Mouse (Mus musculus) lung, postnatal 36 days (tissue): Measurements from ENCODE around the gene Psmg3.

ENCODE experiments used
- DNase-seq: peaks from one replicate; pipeline ENCODE4 v3.0.0; 2022; ENCODE audit warnings: mixed read lengths

The Psmg3 gene

GRCm38 (mm10) chr5:139826357-139827055, at the start of gene Psmg3, which contains the start of gene Gm26938:
Psmg3 (minus strand) TSS chr5:139826885.
Gm26938 (minus strand) TSS chr5:139826407.
- peak; percentile 89 for DNase-seq

DNA sequence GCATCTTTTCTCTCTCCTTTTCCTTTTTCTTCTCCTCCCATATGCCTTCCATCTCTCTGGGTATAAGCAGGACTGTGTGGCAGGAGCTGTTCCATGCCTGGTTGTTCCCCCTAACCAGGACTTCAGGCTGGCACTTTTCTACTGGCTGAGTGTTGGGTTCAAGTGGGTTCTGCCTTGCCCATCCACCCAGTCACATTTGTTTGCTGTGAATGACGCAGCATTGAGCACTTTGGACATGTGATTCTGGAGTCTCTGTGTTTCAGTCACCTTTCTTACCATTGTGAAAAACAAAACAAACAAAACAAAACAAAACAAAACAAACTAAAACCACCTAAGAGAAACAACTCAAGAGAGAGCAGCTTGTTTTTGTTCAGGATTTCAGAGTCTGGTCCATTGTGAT, 44.8 kb upstream of the Psmg3 start:
- peak; percentile 39 for DNase-seq

GRCm38 (mm10) chr5:139870886-139871285, 44.2 kb upstream of the Psmg3 start:
- peak; percentile 80 for DNase-seq

- peak; percentile 85 for DNase-seq
Measured at GRCm38 (mm10) chr5:139862759-139863158, 36.1 kb upstream of the Psmg3 start.

DNA sequence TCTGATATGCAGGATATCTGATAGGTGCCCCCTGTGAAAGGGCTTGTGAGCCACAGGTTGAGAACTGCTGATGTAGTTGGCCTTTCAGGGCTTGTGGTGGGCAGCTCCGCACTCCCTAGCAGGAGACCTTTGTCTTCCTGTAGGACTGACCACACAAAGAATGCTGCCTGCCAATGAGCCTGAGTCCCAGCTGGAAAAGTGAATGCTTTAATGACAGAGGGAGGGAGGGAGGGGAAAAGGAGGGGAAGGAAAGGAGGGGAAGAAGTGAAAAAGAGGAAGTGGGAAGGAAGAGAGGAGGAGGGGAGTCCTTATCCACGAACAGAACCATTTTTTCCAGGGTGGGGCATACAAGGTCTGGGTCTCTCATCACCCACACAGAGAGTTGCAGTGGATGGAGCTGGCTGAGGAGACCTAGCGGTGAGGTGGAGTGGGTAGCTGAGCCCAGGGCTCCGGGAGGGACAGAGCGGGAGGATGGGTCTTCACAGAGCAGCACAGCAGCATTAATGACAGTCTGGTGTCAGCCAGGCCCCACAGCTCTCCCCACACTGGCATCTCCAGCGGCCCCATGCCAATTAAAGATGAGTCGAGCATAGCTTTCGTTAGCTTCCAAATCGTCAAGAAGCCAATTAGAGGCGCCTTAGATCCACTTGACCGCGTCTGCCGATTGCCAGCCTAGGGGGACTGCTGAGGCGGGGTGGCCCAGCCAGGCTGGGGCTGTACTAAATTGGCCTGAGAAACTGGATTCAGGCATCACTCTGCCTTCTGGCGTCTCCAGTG, 33.8 kb upstream of the Psmg3 start:
- no peak for DNase-seq

DNA sequence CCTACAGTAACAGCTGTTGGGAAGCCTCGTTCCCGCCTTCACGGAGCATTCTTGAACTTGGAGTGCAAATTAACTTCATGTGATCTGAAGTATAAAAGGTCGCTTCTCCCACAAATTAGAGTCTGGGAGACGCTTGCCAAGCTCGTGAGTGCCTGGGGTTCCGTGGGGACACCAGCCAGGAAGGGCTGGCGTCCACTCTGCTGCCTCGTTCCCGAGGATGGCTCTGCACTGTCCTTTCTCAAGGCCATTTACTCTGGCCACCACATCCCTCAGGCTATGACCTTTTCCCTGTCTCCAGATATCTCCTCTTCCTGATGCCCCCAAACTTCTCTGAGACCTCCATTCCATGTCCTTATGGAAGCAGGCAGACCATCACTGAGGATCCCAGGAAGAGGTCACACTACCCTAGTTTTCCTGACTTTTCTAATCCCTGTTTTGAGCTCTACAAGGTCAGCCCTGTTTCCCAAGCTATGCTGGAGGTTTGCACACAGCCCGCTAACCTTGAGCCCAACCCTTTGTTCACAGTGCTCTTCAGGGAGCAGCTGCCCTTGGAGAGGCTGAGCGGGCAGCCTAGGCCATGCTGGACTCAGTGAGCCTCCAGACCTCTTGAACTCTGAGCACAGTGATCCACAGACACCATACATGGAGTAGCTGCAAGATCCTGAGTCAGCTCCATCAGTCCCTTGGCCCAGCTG, 23.1 kb upstream of the Psmg3 start:
- DNase-seq: no peak

DNA sequence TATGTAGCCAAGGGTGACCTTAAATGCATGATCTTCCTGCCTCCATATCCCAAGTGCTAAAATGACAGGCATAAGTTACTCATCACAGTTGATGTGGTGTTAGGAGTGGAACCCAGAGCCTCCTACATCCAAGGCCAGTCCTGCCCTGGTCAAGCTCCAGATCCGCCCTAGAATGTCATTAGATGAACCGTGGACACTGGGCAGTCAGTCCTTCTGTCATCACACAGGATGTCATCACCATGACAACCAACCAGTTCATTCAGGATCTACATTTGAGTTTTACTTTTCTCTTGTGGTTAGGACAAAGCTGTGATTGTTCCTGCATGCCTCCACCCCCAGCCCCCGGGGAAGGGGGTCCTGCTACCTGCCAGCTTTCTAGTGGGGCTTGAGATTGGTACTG, 12.5 kb upstream of the Psmg3 start:
- no peak for DNase-seq

- peak; percentile 82 for DNase-seq
Measured at GRCm38 (mm10) chr5:139838476-139838892, 11.8 kb upstream of the Psmg3 start.

- no peak for DNase-seq
Measured at GRCm38 (mm10) chr5:139835706-139836105, 9.0 kb upstream of the Psmg3 start.

DNA sequence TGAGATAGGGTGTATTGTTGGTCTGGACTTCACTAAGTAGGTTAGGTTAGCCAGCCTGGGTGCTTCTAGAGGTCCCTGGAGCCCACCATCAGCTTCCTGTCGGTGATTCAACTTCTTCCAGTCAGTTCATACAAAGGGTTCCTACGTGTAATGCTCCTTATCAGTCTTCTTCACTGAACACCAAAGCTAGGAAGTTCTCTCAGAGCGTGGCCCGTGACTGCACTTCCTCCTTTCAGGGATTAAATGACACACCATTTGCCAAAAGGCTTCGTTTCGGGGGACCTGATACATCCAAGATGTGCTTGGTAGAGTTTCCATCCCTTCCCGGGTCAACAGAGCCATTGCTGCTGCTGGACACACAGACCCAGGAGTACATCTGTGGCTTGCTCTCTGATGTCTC, 5.4 kb upstream of the Psmg3 start:
- DNase-seq: no peak

GRCm38 (mm10) chr5:139830734-139831133, 4.0 kb upstream of the Psmg3 start:
- peak; percentile 62 for DNase-seq

- DNase-seq: no peak
Measured at GRCm38 (mm10) chr5:139829384-139829783, 2.7 kb upstream of the Psmg3 start.

DNA sequence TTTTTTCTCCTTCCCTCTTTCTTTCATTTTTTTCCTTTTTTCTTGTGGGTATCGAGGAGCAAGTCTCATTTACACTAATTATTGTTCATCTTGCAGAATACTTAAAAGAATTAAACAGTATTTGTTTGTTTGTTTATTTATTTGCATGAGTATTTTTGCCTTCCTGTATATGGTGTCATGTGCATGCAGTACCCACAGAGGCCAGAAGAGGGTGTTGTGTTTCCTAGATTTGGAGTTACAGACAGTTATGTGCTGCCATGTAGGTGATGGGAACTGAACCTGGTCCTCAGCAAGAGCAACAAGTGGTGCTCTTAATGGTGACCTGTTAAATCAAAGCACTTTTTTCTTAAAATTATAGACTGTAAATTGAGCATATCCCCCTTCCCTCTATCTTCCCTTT, 908 bp upstream of the Psmg3 start:
- DNase-seq: no peak

GRCm38 (mm10) chr5:139825947-139826346, 738 bp downstream of the Psmg3 start:
- no peak for DNase-seq

DNA sequence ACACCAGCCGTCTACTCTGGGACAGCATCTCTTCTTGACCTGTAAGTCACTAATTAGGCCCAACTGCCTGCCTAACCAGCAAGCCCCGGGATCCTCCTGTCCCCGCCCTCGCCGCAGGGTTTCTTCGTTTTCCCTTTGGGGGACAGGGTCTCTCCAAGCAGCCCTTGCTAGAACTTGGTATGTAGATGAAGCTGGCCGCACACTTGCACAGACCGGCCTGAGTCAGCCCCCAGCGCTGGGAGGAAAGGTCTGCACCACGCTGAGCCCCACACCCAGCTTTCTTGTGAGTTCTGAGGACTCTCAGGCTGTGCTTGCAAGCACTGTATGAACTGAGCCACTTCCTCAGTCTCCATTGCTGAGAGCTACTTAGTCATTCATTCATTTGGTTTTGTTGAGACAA, 2.2 kb downstream of the Psmg3 start:
- DNase-seq: no peak

GRCm38 (mm10) chr5:139821466-139822459, 4.9 kb downstream of the Psmg3 start:
- no peak for DNase-seq

DNA sequence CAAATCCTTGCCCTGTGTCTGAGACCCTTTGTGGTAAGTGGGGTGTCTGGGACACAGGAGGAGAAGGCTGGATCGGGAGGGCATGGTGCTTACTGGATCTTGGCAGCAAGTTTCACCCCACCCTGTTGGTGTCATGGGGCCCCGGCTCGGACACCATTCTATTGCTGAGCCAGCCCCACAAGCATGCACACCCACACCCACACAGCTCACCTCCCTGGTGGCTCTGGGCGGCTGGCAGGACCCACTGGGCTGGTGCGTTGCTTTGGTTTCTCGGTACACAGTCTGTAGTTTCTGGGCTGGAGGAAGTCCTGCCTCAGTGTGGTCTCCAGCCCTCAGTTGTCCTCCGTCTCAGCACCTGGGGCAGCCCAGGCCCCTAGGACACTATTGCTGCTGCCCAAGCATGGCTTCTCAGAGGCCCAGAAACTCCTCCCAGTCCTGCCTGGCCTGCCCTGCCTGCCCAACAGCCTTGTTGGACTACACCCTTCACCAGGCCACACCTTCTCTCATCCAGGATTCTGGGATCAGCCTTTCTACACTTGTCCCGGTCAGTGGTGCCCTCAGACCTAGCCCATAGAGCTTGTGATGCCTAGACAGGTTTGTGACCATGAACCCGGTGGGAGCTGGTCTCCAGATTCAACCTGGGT, 7.0 kb downstream of the Psmg3 start, which contains the start of gene Tmem184a:
Gene Tmem184a, minus strand, starts transcription at position 380 of the 644 bp plus-strand sequence.
- no peak for DNase-seq

DNA sequence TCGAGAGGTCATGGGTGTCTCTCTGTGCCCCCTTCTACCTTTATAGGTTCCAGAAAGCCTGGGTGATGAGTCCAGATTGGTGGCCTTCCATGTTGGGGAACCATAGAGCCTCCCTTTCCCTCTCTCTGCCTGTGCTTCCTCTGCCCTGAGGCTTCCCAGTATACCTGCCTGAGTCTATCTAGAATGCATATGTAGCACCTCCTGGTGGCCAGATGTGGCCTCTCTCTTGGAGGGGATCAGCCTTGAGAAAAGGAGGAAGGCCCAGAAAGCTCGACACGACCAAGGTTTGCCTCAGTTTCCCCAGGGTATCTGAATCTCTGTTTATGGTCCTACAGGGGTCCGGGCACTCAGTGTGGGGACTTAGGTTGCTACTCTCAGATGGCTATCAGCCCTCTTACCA, 7.9 kb downstream of the Psmg3 start:
- DNase-seq: peak; percentile 82

DNA sequence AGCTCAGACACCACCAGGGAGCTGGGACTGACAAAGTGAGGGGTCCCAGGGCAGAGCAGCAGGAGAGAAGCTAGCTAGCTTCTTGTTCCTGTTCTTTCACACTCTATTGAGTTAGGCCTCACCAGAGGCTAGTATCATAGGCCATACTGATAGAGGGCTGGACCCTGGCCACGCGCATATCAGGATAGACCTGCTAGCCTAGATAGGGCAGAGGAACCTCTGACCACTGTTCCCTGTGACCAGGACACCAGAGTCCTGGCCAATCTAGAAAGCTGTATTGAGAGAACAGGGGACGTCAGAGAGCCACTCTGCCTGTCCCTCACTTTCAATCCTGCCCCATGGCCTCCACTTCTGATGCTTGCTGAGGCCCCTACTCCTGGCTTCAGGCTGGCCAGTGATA, 8.6 kb downstream of the Psmg3 start:
- DNase-seq: no peak

DNA sequence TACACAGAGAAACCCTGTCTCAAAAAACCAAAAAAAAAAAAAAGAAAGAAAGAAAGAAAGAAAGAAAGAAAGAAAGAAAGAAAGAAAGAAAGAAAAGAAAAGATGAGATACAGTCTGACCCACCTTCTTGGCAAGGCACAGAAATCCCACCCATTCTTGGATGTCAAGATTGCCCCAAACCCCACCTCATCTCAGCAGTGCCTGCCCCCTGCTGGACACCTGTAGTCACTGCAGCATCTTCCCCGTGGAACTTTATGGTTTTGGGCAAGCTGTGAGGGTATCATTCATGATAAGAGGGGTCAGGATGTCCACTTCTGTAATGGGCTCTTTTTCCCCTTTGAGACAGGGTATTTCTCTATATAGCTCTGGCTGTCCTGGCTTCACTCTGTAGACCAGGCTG, 9.4 kb downstream of the Psmg3 start:
- peak; percentile 20 for DNase-seq

- no peak for DNase-seq
Measured at GRCm38 (mm10) chr5:139816445-139816844, 10.2 kb downstream of the Psmg3 start.

DNA sequence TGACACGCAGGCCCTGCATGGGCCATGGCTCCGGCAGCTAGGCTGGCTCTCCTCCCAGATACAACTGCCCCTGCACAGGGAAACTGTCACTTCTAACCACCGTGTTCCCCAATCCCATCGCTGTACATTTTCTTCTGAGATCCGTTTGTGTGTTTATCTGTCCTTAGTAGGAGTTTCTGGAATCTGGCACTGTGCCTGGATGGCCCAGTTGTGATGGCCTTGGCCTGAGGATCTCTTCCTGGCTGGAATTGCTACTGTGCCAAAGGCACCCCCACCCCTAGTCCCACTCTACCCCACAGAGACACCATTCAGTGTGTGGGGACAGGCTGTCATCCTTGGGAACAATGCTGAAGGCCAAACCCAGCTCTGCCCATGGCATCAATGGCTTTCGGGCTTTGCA, 10.7 kb downstream of the Psmg3 start:
- DNase-seq: no peak
